Mouse (Mus musculus): ENCODE measurements at regions not wholly inside any gene's neighbourhood (a gene's known extent, or its start where the extent isn't known, plus 50 kb on each side); places are given as distances from the start of the nearest gene placed in this dataset.

DNA sequence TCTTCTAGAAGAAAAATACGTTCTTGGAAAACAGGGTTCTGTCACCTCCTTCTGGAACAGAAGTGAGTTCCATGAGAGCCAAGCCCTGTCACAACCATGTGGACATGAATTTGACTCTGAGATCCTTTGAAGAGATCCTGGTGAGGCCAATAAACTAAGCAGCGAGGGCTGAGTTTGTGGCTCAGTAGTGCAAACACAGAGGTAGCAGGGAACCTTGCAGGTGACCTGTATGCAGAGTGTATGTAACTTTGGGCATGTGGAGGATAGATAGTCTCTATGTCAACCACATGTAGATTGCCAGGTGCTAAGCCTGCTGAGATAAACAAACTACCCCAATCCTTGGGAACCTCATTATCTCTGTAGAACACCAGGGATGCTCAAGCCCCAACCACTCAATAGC lies 232.4 kb upstream of the Irx1 start:
- no peak for ATAC-seq (ENCODE audit: low FRiP score, low read depth)
- 85% methylated on average over 2 of the region's 2 CpGs for WGBS

DNA sequence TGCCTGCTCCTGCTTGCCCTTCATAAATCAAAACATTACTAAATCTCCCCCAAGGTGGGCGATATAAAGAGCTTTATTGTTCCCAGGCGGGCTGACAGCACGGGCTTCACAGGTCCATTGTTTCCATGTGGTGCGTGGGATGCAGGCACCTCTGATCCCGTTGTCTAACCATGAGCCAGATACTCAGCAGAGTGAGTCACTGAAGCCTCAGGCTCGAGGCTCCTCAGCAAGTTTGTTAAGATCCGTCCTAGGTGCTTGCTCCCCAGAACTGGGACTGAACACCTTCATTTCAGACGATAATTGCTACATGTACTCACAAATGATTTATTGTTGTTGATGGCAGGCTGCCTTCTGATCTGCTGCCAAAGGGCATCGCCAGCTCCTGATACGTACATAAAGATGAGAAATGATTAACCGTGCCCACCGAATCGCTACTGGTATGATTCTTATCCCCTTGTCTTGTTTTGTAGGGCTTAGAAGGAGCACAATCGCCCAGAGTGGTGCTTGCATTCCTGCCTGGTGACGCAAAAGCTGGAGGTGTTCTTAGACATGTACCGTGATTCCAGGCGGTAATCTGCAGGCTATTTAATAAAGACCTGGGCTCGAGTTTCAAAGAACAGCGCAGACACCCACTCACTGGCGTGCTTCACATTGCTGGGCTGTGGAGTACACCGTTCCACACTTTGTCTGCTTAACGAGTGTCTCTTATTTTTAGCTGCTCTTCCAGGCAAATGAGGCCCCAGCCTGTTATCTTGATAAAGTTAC lies 235.0 kb upstream of the Irx1 start:
- Histone ChIP-seq H3K4me2 (replicated peaks) (peak overlapping the region; percentile 27), H3K27me3 (no peaks in the 10 kb centered on the region), H3K4me1 (peaks cover 15% of the 10 kb centered on the region), H3K9me3 (no peaks in the 10 kb centered on the region), H3K36me3 (no peaks in the 10 kb centered on the region), H3K27ac (no peak overlapping the region), H3K4me3 (no peak overlapping the region), H3K9ac (no peak overlapping the region)
- peak; percentile 54; the same call in 1 of the 2 replicates for ATAC-seq (ENCODE audit: low FRiP score, low read depth)
- WGBS, result 30% methylated on average over 22 of the region's 22 CpGs

More for the DNA sequence above, 232.4 kb upstream of the Irx1 start:
- no peak overlapping the region for H3K27ac ChIP-seq
- H3K4me3 ChIP-seq, result no peak overlapping the region
- H3K27me3 ChIP-seq, result no peaks in the 10 kb centered on the region
- no peaks in the 10 kb centered on the region for H3K36me3 ChIP-seq
- H3K9ac ChIP-seq, result no peak overlapping the region
- no peak overlapping the region for H3K4me2 ChIP-seq (replicated peaks)
- H3K9me3 ChIP-seq, result peaks cover 7% of the 10 kb centered on the region; the same call in 1 of the 2 replicates
- H3K4me1 ChIP-seq, result peaks cover 15% of the 10 kb centered on the region

DNA sequence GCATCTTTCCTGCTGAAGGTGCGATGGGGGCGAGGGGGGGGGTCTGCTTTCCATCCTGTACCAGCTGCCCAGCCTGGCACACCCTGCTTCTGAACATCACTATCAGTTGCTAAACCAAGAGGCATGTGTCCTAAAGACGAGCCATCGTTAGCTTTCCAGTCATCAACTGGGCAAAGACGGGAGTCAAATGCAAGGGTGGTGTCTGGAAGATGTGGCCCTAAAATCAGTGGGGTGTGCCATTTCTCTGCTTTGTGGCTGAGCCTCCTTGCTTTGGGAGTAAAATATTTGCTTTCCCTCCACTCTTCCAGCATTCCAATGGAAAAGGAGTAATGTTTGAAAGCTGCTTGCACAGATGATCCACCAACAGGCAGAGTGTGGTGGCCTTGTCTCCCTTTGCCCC lies 246.0 kb upstream of the Irx1 start:
- WGBS, result 68% methylated on average over 5 of the region's 5 CpGs
- H3K27me3 ChIP-seq, result peaks cover 10% of the 10 kb centered on the region
- H3K9ac ChIP-seq, result no peak overlapping the region

GRCm38 (mm10) chr13:72209946-72210456 lies 246.5 kb upstream of the Irx1 start:
- H3K27ac ChIP-seq, result no peak overlapping the region
- H3K4me1 ChIP-seq, result peaks cover 11% of the 10 kb centered on the region
- no peak for ATAC-seq (ENCODE audit: low FRiP score, low read depth)
- no peak overlapping the region for H3K9ac ChIP-seq
- WGBS, result 9% methylated on average over 10 of the region's 10 CpGs
- peaks cover 10% of the 10 kb centered on the region for H3K27me3 ChIP-seq
- no peak overlapping the region for H3K4me2 ChIP-seq (replicated peaks)
- H3K36me3 ChIP-seq, result no peaks in the 10 kb centered on the region
- no peak overlapping the region for H3K4me3 ChIP-seq
- no peaks in the 10 kb centered on the region for H3K9me3 ChIP-seq

More for the DNA sequence above, 246.0 kb upstream of the Irx1 start:
- Histone ChIP-seq H3K4me2 (replicated peaks) (no peak overlapping the region), H3K36me3 (no peaks in the 10 kb centered on the region), H3K4me1 (peaks cover 11% of the 10 kb centered on the region), H3K27ac (no peak overlapping the region), H3K4me3 (no peak overlapping the region), H3K9me3 (no peaks in the 10 kb centered on the region)
- ATAC-seq (ENCODE audit: low FRiP score, low read depth), result no peak

DNA sequence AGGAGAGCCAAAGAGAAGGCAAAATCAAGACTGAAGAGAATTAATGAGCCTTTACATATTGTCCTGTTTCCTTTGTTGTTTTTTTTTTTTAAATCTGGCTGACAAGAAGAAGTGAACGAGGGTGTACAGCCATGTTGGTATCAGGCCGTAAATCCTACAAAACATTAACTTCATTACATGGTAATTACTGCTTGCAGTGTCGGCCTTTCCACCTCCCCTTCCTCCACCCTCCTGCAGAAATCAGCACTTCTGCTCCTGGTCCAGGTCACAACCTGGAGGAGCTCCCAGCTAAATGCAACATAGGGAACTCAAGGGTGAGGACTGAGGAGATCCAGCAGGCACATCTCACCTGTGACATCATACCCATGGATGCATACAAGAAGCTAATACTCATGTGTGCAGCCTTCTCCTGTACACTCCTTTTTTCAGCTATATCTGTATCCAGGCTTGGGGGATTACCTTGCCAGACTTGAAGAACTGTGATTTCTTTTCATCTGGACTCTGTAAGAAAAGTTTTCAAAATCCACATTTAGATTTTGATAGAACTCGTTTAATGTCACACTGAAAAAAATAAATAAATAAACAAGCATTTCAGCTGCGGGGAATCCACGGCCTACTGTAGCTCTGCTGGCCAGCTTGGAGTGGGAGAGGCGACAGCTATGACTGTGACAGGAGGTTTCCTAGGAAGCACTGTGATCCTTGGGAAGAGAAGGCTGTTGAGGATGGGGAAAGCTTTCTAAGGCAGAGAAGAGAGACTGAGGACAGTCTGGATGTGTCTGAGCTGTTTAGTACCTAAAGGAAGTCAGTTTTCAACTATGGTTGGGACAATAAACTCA lies 247.2 kb upstream of the Irx1 start:
- Histone ChIP-seq H3K27me3 (peaks cover 10% of the 10 kb centered on the region), H3K4me3 (no peak overlapping the region), H3K9me3 (no peaks in the 10 kb centered on the region), H3K36me3 (no peaks in the 10 kb centered on the region), H3K4me2 (replicated peaks) (no peak overlapping the region), H3K27ac (no peak overlapping the region), H3K4me1 (peaks cover 11% of the 10 kb centered on the region), H3K9ac (no peak overlapping the region)
- no peak for ATAC-seq (ENCODE audit: low FRiP score, low read depth)
- WGBS, result 42% methylated on average over 7 of the region's 7 CpGs

DNA sequence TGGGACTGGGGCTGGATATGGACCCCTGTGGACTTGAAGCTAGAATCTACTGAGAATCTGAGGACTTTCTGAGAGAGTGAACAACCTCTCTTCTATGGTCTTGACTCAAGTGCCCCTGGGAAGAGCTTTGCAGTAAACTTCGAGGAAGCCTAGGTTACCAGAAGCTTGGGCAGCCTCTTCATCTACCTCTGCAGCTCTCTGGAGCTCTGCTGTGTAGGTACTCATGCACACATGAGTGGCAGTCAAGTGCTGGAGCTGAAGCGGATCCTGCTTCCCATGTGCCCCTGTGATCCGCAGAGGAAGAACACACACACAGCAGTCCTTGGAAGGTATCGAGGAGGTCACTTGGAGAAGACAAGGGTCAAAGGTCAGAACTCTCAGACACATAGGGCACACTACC lies 248.2 kb upstream of the Irx1 start:
- Histone ChIP-seq H3K9ac (no peak overlapping the region), H3K4me2 (replicated peaks) (no peak overlapping the region), H3K27ac (no peak overlapping the region), H3K9me3 (no peaks in the 10 kb centered on the region), H3K36me3 (no peaks in the 10 kb centered on the region), H3K27me3 (peaks cover 10% of the 10 kb centered on the region), H3K4me3 (no peak overlapping the region), H3K4me1 (peaks cover 13% of the 10 kb centered on the region)
- 81% methylated on average over 4 of the region's 4 CpGs for WGBS
- ATAC-seq (ENCODE audit: low FRiP score, low read depth), result no peak

GRCm38 (mm10) chr13:72212747-72213146 lies 249.2 kb upstream of the Irx1 start:
- Histone ChIP-seq H3K9ac (no peak overlapping the region), H3K27ac (no peak overlapping the region), H3K4me3 (no peak overlapping the region), H3K4me2 (replicated peaks) (no peak overlapping the region), H3K4me1 (peaks cover 13% of the 10 kb centered on the region), H3K9me3 (no peaks in the 10 kb centered on the region), H3K27me3 (peaks cover 10% of the 10 kb centered on the region), H3K36me3 (no peaks in the 10 kb centered on the region)
- 47% methylated on average over 2 of the region's 2 CpGs for WGBS
- ATAC-seq (ENCODE audit: low FRiP score, low read depth), result no peak

- H3K27me3 ChIP-seq, result no peaks in the 10 kb centered on the region
- H3K36me3 ChIP-seq, result no peaks in the 10 kb centered on the region
- H3K4me3 ChIP-seq, result no peak overlapping the region
- no peak for ATAC-seq (ENCODE audit: low FRiP score, low read depth)
- H3K4me1 ChIP-seq, result 0 out of 2 replicates have a peak, but pooled peaks cover 3% of the 10 kb centered on the region
- no peak overlapping the region for H3K9ac ChIP-seq
- H3K9me3 ChIP-seq, result 0 out of 2 replicates have a peak, but pooled peaks cover 6% of the 10 kb centered on the region
- no peak overlapping the region for H3K4me2 ChIP-seq (replicated peaks)
- H3K27ac ChIP-seq, result no peak overlapping the region
- 84% methylated on average over 2 of the region's 2 CpGs for WGBS
Measured at GRCm38 (mm10) chr13:72219329-72219728, 255.8 kb upstream of the Irx1 start.

GRCm38 (mm10) chr13:72227102-72227501 lies 263.6 kb upstream of the Irx1 start:
- 96% methylated on average over 1 of the region's 1 CpGs for WGBS
- no peaks in the 10 kb centered on the region for H3K27me3 ChIP-seq
- no peak overlapping the region for H3K9ac ChIP-seq
- ATAC-seq (ENCODE audit: low FRiP score, low read depth), result no peak
- no peaks in the 10 kb centered on the region for H3K36me3 ChIP-seq
- H3K4me2 ChIP-seq (replicated peaks), result no peak overlapping the region
- H3K9me3 ChIP-seq, result no peaks in the 10 kb centered on the region
- H3K4me3 ChIP-seq, result no peak overlapping the region
- H3K27ac ChIP-seq, result no peak overlapping the region
- no peaks in the 10 kb centered on the region for H3K4me1 ChIP-seq

- H3K4me2 ChIP-seq (replicated peaks), result no peak overlapping the region
- no peaks in the 10 kb centered on the region for H3K27me3 ChIP-seq
- 56% methylated on average over 4 of the region's 4 CpGs for WGBS
- H3K4me1 ChIP-seq, result no peaks in the 10 kb centered on the region
- H3K4me3 ChIP-seq, result no peak overlapping the region
- no peaks in the 10 kb centered on the region for H3K9me3 ChIP-seq
- no peak overlapping the region for H3K9ac ChIP-seq
- H3K27ac ChIP-seq, result no peak overlapping the region
- H3K36me3 ChIP-seq, result no peaks in the 10 kb centered on the region
- no peak for ATAC-seq (ENCODE audit: low FRiP score, low read depth)
Measured at GRCm38 (mm10) chr13:72231032-72231591, 267.6 kb upstream of the Irx1 start.

DNA sequence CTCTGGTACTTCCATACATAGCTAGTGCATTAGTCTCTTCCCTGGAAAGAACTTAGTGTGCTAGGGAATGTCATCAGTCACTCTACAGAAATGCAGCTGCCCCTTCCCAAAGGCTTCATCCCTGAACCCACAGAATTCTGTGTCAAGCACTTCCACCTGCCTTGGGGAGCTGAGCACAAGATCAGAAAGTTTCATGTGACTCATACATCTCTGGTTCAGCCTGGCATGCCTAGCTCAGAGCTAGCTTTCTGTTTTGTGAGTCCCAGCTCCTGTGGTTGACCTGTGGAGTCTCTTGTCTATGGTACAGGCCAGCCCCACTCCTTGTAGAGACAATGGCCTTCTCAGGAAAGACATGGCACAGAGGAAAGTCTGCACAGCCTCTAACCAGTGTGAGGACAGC lies 268.6 kb upstream of the Irx1 start:
- Histone ChIP-seq H3K27me3 (no peaks in the 10 kb centered on the region), H3K36me3 (no peaks in the 10 kb centered on the region), H3K4me1 (no peaks in the 10 kb centered on the region), H3K9me3 (no peaks in the 10 kb centered on the region), H3K9ac (no peak overlapping the region), H3K27ac (no peak overlapping the region), H3K4me2 (replicated peaks) (no peak overlapping the region), H3K4me3 (no peak overlapping the region)
- ATAC-seq (ENCODE audit: low FRiP score, low read depth), result no peak

GRCm38 (mm10) chr13:72241919-72242318 lies 278.4 kb upstream of the Irx1 start:
- Histone ChIP-seq H3K9me3 (no peaks in the 10 kb centered on the region), H3K4me1 (no peaks in the 10 kb centered on the region), H3K9ac (no peak overlapping the region), H3K27me3 (no peaks in the 10 kb centered on the region), H3K4me3 (no peak overlapping the region), H3K27ac (no peak overlapping the region), H3K36me3 (no peaks in the 10 kb centered on the region), H3K4me2 (replicated peaks) (no peak overlapping the region)
- WGBS, result 66% methylated on average over 3 of the region's 3 CpGs
- ATAC-seq (ENCODE audit: low FRiP score, low read depth), result no peak
